Comparison of ENCODE assay signal across 12 mouse cellular contexts in genomic region chr5:107001396-107002090, GRCm38 (mm10). TPM values are rescaled to one million over a fixed set of nuclear protein-coding genes. Genes with fewer than 3 reads are reported as not detected.
DNase-seq lines count a peak whose midpoint lies in the region; ATAC-seq and TF ChIP-seq lines count a peak whose summit lies in the region.
"Had no signal": no experiment of that assay in that cellular context is flagged by ENCODE, and none has a peak within 500 bp of the region (broad histone marks: within the 10 kb centered on the region; RNA-seq: fewer than 3 reads in every experiment).

No protein-coding gene starts in this region.

- H3K27me3 ChIP-seq in kidney, embryonic 14.5 days (ENCODE audit: control insufficient read depth, insufficient read depth, low read length), result no peaks in the 10 kb centered on the region
- no peaks in the 10 kb centered on the region for H3K27me3 ChIP-seq in kidney, adult 2 months (replicated peaks; ENCODE audit: control insufficient read depth, insufficient read depth, low read length)
- H3K27me3 ChIP-seq in embryonic facial prominence, embryonic 11.5 days (ENCODE audit: control insufficient read depth, insufficient read depth, low read length), result no peaks in the 10 kb centered on the region
- H3K27me3 ChIP-seq in limb, embryonic 13.5 days, result no peaks in the 10 kb centered on the region
- H3K27me3 ChIP-seq: liver, embryonic 15.5 days had no signal

- peaks cover 9% of the 10 kb centered on the region for H3K4me1 ChIP-seq in kidney, embryonic 14.5 days (ENCODE audit: control insufficient read depth, insufficient read depth, low read length)
- H3K4me1 ChIP-seq in kidney, adult 2 months (ENCODE audit: control insufficient read depth, insufficient read depth, low read length), result no peaks in the 10 kb centered on the region
- peaks cover 5% of the 10 kb centered on the region; the same call in 1 of the 2 replicates for H3K4me1 ChIP-seq in embryonic facial prominence, embryonic 11.5 days (ENCODE audit: control insufficient read depth, insufficient read depth, low read length)
- H3K4me1 ChIP-seq in limb, embryonic 13.5 days, result peaks cover 23% of the 10 kb centered on the region
- H3K4me1 ChIP-seq: liver, embryonic 15.5 days had no signal

- H3K9ac ChIP-seq in kidney, embryonic 14.5 days (ENCODE audit: low read depth, low read length), result no peak overlapping the region
- no peak overlapping the region; the same call in 1 of the 2 replicates for H3K9ac ChIP-seq in embryonic facial prominence, embryonic 11.5 days (replicated peaks; ENCODE audit: low read length)
- no peak overlapping the region for H3K9ac ChIP-seq in limb, embryonic 13.5 days
- H3K9ac ChIP-seq: liver, embryonic 15.5 days had no signal

- no peak overlapping the region for H3K4me2 ChIP-seq in kidney, embryonic 14.5 days (replicated peaks; ENCODE audit: low read depth, low read length)
- no peak overlapping the region for H3K4me2 ChIP-seq in embryonic facial prominence, embryonic 11.5 days (ENCODE audit: low read depth, low read length)
- no peak overlapping the region for H3K4me2 ChIP-seq in limb, embryonic 13.5 days (replicated peaks)
- H3K4me2 ChIP-seq: liver, embryonic 15.5 days had no signal

- no peaks in the 10 kb centered on the region for H3K36me3 ChIP-seq in kidney, embryonic 14.5 days (ENCODE audit: control insufficient read depth, insufficient read depth, low read length)
- H3K36me3 ChIP-seq in kidney, adult 2 months (ENCODE audit: control insufficient read depth, insufficient read depth, low read length), result no peaks in the 10 kb centered on the region
- H3K36me3 ChIP-seq in embryonic facial prominence, embryonic 11.5 days (replicated peaks; ENCODE audit: control insufficient read depth, insufficient read depth, low read depth, low read length), result no peaks in the 10 kb centered on the region
- no peaks in the 10 kb centered on the region for H3K36me3 ChIP-seq in limb, embryonic 13.5 days
- H3K36me3 ChIP-seq: liver, embryonic 15.5 days had no signal

- peak overlapping the region; percentile 24; the same call in 1 of the 2 replicates for H3K27ac ChIP-seq in kidney, embryonic 14.5 days (ENCODE audit: low read depth, low read length)
- no peak overlapping the region for H3K27ac ChIP-seq in kidney, adult 2 months (ENCODE audit: insufficient read depth, low read depth, low read length)
- H3K27ac ChIP-seq in embryonic facial prominence, embryonic 11.5 days (replicated peaks; ENCODE audit: low read depth, low read length), result no peak overlapping the region; the same call in 1 of the 2 replicates
- H3K27ac ChIP-seq in limb, embryonic 13.5 days, result peak overlapping the region; percentile 44; the same call in 1 of the 2 replicates
- H3K27ac ChIP-seq: liver, embryonic 15.5 days had no signal

- DNase-seq in kidney, adult 2 months, result no peak
- DNase-seq in Muller cell, postnatal 12 days (ENCODE audit: inconsistent ontology term), result peak; percentile 72
- DNase-seq in embryonic facial prominence, embryonic 11.5 days (ENCODE audit: low spot score), result peak; percentile 51
- no peak for DNase-seq in T-cell, adult 2 months (ENCODE audit: low spot score)
- no peak for DNase-seq in gastrocnemius, adult 18-20 months (ENCODE audit: low spot score)
- no peak for DNase-seq in right cerebral cortex, postnatal 14 days
- DNase-seq: kidney, adult 11 months; right cerebral cortex, postnatal 25 days had no signal

- 58% methylated on average over 11 of the region's 11 CpGs for WGBS in kidney, embryonic 14.5 days
- WGBS in kidney, adult 2 months, result 66% methylated on average over 11 of the region's 11 CpGs
- 43% methylated on average over 11 of the region's 11 CpGs for WGBS in embryonic facial prominence, embryonic 11.5 days
- 47% methylated on average over 11 of the region's 11 CpGs for WGBS in limb, embryonic 13.5 days

- H3K4me3 ChIP-seq in kidney, embryonic 14.5 days (ENCODE audit: low read length), result no peak overlapping the region
- H3K4me3 ChIP-seq in kidney, adult 2 months (ENCODE audit: insufficient read depth, low read depth, low read length), result no peak overlapping the region
- H3K4me3 ChIP-seq in embryonic facial prominence, embryonic 11.5 days (ENCODE audit: low read depth, low read length), result no peak overlapping the region
- H3K4me3 ChIP-seq in limb, embryonic 13.5 days, result no peak overlapping the region
- H3K4me3 ChIP-seq: erythroblast, embryonic 14.5 days; liver, embryonic 15.5 days had no signal

- peaks cover 6% of the 10 kb centered on the region for H3K9me3 ChIP-seq in kidney, embryonic 14.5 days (ENCODE audit: control insufficient read depth, low read length)
- no peaks in the 10 kb centered on the region for H3K9me3 ChIP-seq in embryonic facial prominence, embryonic 11.5 days (replicated peaks; ENCODE audit: control insufficient read depth, low read length)
- H3K9me3 ChIP-seq in limb, embryonic 13.5 days, result no peaks in the 10 kb centered on the region; the same call in 1 of the 2 replicates
- H3K9me3 ChIP-seq: liver, embryonic 15.5 days had no signal

- TF ChIP-seq CTCF in kidney, adult 2 months (conservative IDR thresholded peaks at IDR 0.05; ENCODE audit: insufficient read depth, insufficient read length, low read depth, low read length), result no peak

- ATAC-seq in kidney, embryonic 14.5 days (ENCODE audit: low FRiP score, low TSS enrichment), result no peak; the same call in 1 of the 2 replicates
- ATAC-seq in embryonic facial prominence, embryonic 11.5 days (replicated peaks; ENCODE audit: insufficient number of reproducible peaks, low FRiP score, low TSS enrichment, low read depth), result peak; percentile 77; the same call in 1 of the 2 replicates
- peak; percentile 73; the same call in 1 of the 2 replicates for ATAC-seq in limb, embryonic 13.5 days (ENCODE audit: low FRiP score, low read depth)

- no peak for TF ChIP-seq POLR2A in kidney, adult 2 months (IDR thresholded peaks at IDR 0.05; ENCODE audit: low read depth, low read length)

RNA-seq across cellular contexts. Expression of gene Cdc7, which starts 37.4 kb away (rescaled TPM):
- polyA plus RNA-seq in kidney, embryonic 14.5 days (2014; fragmentation: Nextera tagmentation; extraction: Ambion mirVana), result 30.2 and 48.6 TPM in 2 replicates
- 1.2 and 1.3 TPM in 2 replicates for polyA plus RNA-seq in kidney, adult 2 months (2012; rRNA removed)
- polyA plus RNA-seq in embryonic facial prominence, embryonic 11.5 days (2014; fragmentation: Nextera tagmentation; extraction: Ambion mirVana), result 69.0 and 70.4 TPM in 2 replicates
- 51.6 and 55.2 TPM in 2 replicates for polyA plus RNA-seq in limb, embryonic 13.5 days (2015; fragmentation: Nextera tagmentation; extraction: Ambion mirVana)
- total RNA-seq in gastrocnemius, adult 18-20 months (2021), result under 1 TPM; 0.09 to 0.27 TPM

Comparison
In these comparisons a context has a peak if more than half of its experiments do, and no peak if none do; other contexts are left out.
1. H3K27ac ChIP-seq: peak in kidney, embryonic 14.5 days (single experiment) and limb, embryonic 13.5 days (single experiment); none in kidney, adult 2 months (single experiment) and embryonic facial prominence, embryonic 11.5 days (single experiment).
2. RNA of gene Cdc7, which starts 37.4 kb away (polyA plus RNA-seq): 69.0 to 70.4 TPM in embryonic facial prominence, embryonic 11.5 days, 51.6 to 55.2 TPM in limb, embryonic 13.5 days and 30.2 to 48.6 TPM in kidney, embryonic 14.5 days; 1.2 to 1.3 TPM in kidney, adult 2 months; every median in the first group is over 10 times any median in the second.
3. DNase-seq: peak in Muller cell, postnatal 12 days (single experiment) and embryonic facial prominence, embryonic 11.5 days (single experiment); none in kidney, adult 2 months (single experiment), T-cell, adult 2 months (single experiment), gastrocnemius, adult 18-20 months (single experiment) and right cerebral cortex, postnatal 14 days (single experiment).